Mouse (Mus musculus) CD4-positive, CD25-positive, alpha-beta regulatory T cell, adult 2 months (primary cell): ENCODE measurements around the gene Vsnl1.

Experiments
- DNase-seq: peaks from one replicate; pipeline ENCODE4 v3.0.0-alpha.2; 2012; ENCODE audit warnings: low read depth, low spot score

Gene Vsnl1

DNA sequence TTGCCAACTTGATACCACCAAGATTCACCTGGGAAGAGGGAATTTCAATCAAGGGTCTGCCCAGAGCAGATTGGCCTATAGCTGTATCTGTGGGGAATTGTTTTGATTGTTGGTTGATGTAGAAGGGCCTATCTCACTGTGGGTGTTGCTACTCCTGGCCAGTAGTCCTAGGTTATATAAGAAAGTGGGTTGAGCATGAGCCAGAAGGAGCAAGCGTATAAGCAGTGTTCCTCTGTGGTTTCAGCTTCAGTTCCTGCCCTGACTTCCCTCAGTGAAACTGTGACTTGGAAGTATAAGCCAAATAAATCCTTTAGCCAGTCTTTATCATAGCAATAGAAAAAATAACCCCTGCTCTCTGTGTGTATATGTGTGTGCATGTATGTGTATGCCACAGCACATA, 51.7 kb downstream of the Vsnl1 start:
- DNase-seq, result no peak

DNA sequence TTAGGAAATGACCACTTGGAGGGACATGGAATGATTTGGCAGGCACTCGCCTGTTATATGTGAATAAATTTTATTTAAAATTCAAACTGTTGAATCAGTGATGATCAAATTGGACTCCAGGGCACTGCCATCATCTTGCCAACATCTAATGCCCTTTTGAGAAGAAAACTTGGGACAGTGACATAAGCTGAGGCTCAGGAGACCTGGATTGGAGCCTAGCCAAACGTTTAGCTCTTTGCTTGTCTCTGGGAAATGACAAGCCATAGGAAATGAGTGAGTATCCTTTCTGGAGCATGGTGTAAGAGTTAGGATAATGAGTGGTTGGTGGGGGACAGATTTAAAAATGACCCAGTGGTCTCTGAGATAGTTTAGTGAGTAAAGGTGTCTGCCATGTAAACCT, 57.0 kb downstream of the Vsnl1 start:
- no peak for DNase-seq

DNA sequence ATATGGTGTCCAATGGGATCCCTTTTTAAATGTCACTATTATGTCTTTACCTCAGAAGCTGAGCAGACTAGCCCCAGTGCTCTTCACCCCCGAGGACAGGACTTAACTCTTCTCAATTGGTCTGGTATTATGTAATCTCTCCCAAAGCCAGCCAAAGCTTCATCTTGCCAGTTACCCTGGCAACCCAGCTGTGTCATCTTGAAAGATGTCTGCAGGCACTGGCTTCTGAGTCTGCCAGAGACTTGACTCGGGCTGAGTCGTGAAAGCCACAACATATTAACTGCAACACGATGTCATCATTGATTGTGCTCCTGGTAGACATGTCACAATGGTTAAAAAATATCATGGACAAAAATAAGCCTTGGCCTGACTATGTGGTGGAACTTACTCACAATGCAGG, 66.4 kb downstream of the Vsnl1 start:
- no peak for DNase-seq

DNA sequence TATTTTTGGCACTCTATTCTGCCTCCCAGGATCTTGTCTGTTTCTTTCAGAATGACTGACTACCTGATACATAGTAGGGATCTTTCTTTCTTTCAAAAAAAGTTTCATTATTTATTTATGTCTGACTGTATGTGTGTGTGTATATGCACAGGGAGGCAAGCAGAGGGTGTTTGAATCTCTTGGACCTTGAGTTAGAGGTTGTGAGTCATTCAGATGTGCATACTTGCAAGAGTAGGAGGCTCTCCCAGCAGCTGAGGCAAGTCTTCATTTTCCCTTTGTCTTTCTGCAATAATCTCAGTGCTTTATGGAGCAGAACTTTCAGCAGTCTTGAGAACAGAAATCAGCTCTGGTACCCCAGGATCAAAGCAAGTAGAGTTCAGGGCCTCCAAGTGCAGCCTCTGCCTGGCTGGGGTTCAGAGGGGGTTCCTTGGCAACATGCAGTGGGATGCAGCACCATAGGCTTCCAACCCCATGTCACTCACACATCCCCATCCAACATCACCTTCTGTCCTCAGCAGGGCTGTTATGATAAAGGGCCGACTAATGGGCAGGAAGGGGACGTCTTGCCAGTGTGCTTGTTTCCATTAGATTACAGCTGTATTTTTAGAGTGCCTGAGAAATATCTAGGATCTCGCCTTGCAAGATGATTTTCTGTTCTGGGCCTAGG, 69.2 kb downstream of the Vsnl1 start:
- DNase-seq, result no peak

DNA sequence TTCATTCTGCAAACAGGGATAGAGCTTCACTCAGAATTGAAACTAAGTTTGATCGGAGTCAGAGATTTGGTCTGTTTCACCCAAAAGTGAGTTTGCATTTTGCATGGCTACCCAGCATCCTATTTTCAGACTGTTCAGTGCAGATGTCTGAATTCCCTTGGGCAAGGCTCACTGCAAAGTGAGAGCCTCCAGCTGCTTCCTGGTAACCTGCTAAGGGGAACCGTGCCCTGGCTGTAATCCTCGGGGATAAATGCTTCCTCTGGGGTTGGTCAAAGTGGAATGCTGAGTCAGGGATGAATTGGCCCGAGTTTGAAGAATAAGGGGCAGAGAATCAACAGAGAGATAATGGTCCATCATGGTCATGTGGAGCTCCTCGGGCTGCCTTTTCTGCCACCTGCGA, 71.5 kb downstream of the Vsnl1 start:
- DNase-seq, result no peak

DNA sequence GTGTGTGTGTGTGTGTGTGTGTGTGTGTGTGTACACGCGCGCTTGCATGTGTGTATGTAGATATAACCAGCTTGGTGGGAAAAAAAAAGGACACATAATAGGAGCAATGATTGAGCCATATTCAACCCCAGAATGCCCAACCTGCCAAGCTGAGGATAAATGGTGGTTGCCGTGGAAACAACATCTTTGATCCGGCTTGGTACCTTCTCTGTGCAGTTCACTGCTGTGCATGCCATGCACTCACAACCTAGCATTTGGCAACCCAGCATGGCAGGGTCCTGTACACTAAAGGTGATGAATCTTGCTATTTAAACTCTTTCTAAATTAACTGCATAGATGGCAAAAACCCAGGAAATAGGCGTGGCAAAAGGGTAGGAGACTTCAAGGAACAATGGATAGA, 74.0 kb downstream of the Vsnl1 start:
- no peak for DNase-seq

DNA sequence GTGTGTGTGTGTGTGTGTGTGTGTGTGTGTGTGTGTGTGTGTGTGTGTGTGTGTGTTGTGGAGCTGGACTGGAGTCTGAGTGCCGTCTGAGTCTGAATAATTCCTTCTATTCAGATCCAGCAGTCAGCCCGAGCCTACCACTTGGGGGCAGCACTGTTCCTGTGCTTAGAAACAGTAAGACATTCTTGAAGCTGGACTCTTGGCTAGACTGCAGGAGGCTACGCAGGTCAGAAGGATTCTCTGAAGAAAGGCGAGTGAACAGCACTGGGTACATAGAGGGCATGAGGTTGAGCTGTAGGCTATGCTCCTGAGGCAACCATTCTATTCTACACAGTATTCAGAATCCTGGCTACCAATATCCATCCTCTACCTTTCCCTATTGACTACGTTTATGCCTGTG, 85.5 kb downstream of the Vsnl1 start:
- DNase-seq, result peak; percentile 63

DNA sequence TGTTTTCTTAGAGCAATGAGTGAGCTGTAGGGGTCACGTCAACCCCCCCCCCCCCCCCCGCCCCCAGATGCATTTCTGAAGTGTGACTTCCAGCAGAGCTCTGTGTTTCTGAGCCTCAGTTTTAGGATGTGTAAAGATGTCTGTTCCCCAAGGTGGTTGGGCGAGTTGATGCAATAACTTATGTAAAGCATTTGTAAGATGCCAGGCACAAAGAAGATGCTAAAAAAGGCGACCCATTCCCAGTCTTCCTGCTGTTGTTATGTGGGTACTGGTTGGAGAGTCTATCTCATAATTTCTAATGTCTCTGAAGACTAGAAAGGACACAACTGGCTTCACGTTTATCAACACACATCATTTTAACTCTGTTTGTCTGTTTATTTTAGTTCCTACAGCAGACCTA, 86.5 kb downstream of the Vsnl1 start:
- DNase-seq, result no peak

DNA sequence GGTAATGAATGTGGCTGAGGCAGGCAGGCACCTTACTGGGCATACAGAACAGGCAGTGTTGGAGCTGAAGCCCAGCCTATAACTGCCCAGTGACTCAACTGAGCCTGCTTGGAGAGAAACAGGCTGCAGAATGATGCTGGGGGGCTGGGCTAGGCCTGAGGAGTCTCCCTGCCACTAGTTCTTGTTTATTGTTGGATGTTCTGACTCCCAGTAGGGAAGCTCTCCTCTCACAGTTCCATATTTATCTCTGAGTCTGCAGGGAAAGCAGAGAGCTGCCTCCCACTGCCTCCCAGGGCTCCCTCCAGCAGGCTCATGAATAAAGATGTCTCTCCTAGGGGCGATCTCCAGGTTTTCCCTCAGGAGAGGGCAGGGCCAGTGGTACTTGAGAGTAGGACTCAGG, 88.0 kb downstream of the Vsnl1 start:
- DNase-seq, result no peak

DNA sequence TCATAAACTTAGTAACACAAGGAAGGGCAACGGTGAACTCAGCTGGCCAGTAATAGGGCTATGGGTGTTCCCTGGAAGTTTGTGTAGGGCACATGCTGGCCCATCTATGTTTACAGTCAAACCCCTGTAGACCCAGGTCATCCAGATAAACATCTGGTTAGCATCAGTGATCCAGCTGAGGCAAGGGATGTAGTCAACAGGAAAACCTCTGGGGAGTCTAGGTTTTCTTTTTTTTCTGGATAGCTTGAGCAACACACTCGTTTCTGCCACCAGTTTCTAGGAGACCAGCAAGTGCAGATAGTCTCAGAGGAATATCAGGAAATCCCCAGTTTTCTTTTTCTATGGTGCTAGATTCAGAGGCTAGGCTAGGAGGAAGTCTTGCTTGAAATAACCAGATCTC, 90.5 kb downstream of the Vsnl1 start:
- DNase-seq, result no peak

DNA sequence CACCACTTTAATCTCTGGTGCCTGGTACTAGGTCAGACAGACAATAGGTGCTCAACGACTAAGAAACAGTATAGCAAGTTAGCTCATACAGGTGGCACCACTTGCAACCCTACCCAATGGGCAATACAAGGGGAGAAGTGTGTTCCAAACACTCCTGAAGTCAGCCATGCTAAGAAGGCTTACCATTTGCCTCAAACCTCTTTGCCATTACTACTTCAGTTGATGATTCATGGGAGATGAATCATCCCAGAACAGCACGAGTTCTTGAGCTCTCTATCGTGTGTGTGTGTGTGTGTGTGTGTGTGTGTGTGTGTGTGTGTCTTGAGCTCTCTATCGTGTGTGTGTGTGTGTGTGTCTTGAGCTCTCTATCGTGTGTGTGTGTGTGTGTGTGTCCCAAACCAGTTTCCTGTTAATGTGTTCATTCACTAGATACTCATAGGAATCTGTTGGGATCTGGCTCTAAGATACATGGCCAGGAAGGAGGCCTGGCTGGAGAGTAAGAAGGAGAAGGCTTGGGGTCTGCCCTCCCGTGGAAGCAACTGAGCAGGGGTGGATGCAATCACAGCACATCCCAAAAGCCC, 94.3 kb downstream of the Vsnl1 start:
- DNase-seq, result no peak

DNA sequence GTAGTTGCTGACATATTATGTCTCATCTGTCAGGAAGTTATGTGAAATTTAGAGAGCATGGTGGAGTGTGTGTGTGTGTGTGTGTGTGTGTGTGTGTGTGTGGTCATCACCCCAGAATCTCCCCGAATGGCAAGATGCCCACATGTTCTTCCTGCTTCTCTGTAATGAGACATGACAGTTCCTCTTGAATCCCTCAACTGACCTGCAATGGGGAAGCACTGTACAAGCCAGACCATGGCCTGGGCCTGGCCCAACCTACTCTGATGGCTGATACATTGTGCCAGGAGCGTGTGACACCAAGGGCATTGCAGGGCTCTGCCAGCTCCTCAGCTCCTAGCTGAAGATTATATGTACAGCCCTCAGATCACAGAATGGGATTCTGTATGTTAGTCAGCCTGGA, 98.2 kb downstream of the Vsnl1 start:
- no peak for DNase-seq

DNA sequence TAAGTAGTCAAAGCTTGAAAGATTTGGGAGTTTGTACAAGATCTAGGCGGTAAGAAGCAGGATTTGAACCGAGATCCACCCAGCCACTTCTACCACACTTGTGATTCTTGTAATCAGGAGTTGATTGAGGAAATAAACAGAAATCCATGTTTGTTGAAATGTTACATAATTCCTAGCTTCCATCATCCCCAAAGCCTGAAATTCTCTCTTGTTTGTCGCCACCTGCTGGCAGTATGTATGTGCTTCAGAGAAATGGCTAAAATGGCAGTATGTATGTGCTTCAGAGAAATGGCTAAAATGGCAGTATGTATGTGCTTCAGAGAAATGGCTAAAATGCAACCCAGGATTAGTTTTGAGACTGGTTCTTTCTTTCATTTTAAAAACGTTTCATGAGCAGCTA, 99.6 kb downstream of the Vsnl1 start:
- DNase-seq, result peak; percentile 79

DNA sequence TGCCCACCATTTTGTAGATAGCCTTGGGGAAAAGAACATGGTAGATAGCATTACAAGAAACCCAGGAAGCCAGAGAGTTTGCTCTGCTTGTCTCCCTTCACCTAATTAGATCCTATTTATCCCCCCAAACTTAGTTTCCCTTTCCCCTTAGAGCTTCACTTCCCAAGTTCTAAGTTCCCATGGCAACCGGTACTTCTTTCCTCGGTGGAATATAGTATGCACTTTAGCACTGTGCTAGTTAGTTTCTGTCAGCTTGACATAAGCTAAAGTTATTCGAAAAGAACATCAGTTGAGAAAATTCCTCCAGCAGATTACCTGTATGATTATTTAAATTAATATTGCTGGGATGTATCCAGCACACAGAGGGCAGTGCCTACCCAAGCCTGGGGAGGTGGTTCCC, 109.9 kb downstream of the Vsnl1 start:
- DNase-seq, result no peak

DNA sequence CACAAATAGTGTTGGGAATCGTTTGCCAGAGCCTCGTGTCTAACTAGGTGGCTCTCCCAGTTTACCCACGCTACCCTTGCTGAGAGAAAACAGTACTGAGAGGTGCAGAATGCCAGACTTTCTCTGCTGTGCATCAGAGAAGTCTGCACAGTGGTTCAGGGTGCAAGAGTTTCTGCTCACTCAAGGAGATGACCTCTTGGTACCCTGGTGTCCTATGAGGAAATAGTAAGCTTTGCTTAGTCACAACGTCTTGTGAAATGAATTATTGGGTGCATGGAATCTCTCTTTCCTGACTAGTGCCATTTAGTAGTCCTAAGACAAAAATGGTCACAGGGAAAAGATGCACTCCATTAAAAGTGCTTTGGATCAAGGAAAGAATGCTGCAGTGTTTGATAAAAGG, 111.9 kb downstream of the Vsnl1 start:
- DNase-seq, result no peak

DNA sequence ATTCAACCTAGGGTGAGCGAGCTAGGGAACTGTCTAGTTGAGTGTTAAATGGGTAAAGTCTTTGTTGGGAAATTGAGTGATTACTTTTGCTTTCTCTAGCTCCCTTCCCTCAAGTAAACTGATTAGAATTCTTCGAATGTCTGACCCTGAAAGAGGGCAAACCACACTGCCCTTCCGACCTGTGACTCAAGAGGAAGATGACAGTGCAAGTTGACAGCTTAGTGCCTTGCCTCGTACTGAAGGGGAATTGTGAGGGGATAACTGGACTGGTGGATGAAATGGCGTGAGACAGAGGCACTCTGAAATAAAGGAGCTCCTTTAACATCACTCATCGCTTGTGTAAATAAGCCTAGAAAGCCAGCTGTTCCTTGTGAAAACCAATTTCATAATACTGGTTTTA, 118.7 kb downstream of the Vsnl1 start:
- DNase-seq, result no peak

DNA sequence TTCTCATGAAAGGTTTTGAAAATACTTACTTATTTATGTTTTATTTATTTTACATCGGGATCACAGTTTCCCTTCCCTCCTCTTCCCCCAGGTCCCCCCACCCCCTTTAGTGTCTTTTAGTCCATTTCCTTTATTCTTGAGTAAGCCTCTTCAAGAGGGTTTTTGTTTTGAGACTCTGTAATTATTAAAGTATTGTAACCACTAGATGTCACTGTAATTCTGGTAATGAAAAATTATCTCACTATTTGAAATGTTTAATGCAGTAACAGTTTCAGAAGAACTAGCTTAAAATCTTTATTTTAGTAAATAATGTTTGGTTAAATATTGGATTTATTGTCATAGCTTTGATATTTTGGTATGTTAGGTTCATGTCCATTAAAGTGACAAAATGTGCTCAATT, 122.6 kb downstream of the Vsnl1 start:
- DNase-seq, result no peak

DNA sequence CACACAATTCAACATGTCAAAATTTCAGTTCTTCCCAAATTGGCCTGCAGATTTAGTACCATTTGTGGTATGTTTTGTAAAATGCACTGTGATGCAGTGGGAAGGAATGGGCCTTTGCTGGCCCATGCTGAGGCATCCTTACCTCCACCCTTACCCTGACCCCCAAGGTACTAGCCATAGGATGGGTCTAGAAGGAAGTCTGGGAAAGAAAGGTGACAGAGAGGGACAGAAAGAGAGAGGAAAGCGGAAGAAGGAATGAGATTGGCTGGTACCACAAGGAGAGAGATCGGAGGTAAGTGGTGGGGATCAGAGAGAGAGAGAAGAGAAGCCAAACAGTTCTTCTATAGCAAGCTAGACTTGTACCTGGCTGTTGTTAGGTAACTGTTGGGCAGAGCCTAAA, 125.3 kb downstream of the Vsnl1 start:
- no peak for DNase-seq

DNA sequence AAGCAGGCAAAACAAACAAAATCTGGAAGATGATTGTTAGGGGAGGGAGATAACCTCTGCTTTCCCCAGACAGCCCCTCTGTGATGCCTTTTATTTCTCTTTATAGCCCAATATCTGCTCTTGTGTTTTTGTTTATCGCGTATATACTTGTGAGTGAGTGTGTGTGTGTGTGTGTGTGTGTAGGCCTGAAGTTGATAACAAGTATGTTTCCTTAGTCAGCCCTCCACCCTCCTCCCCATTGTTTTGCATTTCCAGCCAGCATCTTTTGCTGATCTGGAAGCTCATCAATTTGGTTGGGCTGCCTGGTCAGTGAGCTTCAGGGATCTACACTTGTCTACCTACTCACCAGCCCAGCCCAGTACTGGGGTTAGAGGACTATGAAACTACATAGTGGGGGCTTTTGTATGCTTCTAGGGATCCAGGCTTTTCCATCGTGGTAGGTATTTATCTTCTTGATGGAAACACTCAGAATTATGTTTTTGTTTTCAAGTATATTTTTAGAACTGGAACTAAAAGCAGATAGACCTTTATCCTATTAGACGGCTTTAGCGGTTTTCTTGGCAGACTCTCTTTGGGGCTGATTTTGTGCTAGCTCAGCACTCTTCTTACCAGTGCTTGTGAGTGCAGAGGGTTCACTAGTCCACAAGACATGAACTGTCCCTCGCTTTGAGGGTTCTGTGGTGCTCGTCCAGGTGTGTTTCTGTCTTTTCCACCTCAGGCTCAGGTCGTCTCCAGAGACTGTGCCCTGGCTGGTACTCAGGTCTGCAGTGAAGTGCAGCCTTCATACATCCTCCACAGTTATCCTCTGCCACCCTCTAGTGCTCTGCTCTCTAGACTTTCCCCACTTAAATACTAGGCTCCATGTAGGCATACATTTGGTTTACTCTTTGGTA, 129.4 kb downstream of the Vsnl1 start:
- DNase-seq, result no peak

DNA sequence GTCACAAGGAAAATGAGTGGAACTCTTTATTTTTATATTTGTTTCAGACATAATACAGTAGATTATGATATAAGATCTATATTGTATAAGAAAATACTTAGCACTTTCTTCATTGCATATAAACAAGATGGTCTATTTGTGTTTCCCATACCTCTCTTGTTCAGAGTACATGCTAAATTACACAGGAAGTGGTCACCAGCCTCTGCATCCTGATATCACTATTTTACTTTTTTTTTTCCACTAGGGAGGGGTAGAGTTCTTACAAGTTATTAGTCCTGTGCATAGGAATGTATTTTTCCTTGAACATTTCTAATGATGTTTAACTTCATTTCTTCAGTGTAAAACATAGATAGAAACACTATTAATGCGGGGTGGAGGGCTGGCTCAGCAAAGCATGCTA, 135.6 kb downstream of the Vsnl1 start:
- DNase-seq, result peak; percentile 18

DNA sequence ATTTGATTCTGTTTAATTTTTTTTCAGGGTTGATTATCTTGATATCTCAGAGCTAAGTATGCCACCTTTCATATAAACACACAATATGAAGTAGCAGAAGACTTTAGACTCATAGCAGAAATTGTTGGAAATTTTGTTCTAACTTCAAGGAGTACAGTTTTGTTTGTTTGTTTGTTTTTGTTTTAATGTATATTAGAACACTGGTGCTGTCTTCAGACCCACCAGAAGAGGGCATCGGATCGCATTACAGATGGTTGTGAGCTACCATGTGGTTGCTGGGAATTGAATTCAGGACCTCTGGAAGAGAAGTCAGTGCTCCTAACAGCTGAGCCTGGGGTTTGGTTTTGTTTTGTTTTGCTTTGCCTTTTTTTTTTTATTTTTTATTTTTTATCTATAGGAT, 150.0 kb downstream of the Vsnl1 start:
- peak; percentile 26 for DNase-seq

DNA sequence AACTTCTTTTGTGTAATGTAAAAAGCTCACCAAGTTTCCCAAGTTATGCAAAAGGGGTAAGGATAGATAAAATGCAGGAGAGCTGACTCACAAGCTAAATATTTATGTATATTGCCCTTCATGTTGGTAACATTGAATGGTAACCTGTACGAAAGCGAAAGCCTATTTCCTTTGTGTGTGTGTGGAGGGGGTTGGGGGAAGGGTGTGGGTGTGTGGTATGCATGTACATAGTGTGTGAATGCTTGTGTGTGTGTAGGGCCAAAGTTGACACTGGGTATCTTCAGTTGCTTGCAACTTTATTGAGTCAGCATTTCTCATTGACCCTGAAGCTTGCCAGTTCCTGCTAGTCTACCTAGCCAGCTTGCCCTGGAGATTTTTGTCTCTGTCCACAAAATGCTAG, 154.8 kb downstream of the Vsnl1 start:
- DNase-seq, result peak; percentile 38

DNA sequence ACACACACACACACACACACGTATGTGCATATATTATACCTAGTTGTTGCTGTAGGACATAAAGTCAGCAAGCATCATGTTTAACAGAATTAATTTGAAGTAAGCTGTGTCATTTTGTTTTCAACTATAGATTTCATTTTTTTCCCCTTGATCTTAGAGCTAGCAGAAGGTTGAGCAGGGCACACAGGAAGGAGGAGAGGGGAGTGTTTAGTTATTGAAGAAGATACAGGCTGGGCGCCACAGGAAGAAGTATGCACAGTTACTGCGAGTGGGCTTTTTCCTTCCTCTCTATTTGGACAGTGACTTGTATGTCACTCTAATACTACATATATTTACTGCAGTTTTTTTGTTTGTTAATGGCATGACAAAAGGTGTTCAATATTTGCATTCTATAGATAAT, 156.5 kb downstream of the Vsnl1 start:
- DNase-seq, result peak; percentile 53
